ENCODE assay signal across 5 mouse cellular contexts in the genomic region with DNA sequence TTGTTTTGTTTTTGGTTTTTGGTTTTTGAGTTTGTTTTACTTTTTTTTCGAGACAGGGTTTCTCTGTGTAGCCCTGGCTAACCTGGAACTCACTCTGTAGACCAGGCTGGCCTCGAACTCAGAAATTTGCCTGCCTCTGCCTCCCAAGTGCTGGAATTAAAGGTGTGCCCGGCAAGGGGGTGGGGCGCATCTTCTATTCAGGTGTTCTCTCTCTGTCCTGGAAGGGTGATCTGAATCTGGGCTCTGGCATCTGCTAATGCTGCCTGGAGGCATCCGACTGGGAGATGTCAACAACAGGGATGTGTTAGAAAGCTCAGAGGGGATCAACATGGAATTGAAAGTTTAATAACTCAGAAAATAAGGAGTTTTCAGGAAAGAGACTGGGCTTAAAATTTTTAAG. TPM values are rescaled to one million over a fixed set of nuclear protein-coding genes. Genes with fewer than 3 reads are reported as not detected.
A peak's percentile ranks its signal among the peaks of the same experiment; 100 is the strongest.
DNase-seq lines count a peak whose midpoint lies in the region; ATAC-seq and TF ChIP-seq lines count a peak whose summit lies in the region.
"Not testable (repeated sequence)": the region's sequence is repeated elsewhere in the genome, so short reads cannot be mapped to it uniquely, and the experiment has no call there.

No protein-coding gene starts in this region.

- ATAC-seq in embryonic facial prominence, embryonic 13.5 days (ENCODE audit: insufficient number of reproducible peaks, insufficient read depth, low FRiP score, low TSS enrichment, low read depth): not testable (repeated sequence)

- peak; percentile 79 for DNase-seq in ES-CJ7 (ENCODE audit: low read depth, low spot score)
- peak; percentile 82 for DNase-seq in R1 (ENCODE audit: low read depth, low spot score)
- not testable (repeated sequence) for DNase-seq in layer of hippocampus, adult 2 months (ENCODE audit: low spot score in 2 of 2)

- not testable (repeated sequence) for H3K4me2 ChIP-seq in embryonic facial prominence, embryonic 13.5 days

- 86% methylated on average over 5 of the region's 5 CpGs for WGBS in embryonic facial prominence, embryonic 13.5 days

- not testable (repeated sequence) for H3K27me3 ChIP-seq in E14TG2a.4 (ENCODE audit: insufficient read depth, low read length); embryonic facial prominence, embryonic 13.5 days

- peak overlapping the region; percentile 48 for H3K27ac ChIP-seq in embryonic facial prominence, embryonic 13.5 days
- H3K27ac ChIP-seq in layer of hippocampus, adult 2 months: peak overlapping the region; percentile 36

- H3K4me3 ChIP-seq in E14TG2a.4 (replicated peaks; ENCODE audit: low read length): peak overlapping the region; percentile 66
- H3K4me3 ChIP-seq in embryonic facial prominence, embryonic 13.5 days; layer of hippocampus, adult 2 months: not testable (repeated sequence)

- H3K36me3 ChIP-seq in E14TG2a.4 (ENCODE audit: insufficient read depth, low read length); embryonic facial prominence, embryonic 13.5 days: not testable (repeated sequence)

- H3K9ac ChIP-seq in embryonic facial prominence, embryonic 13.5 days: not testable (repeated sequence)

- not testable (repeated sequence) for TF ChIP-seq CTCF in E14TG2a.4 (conservative IDR thresholded peaks at IDR 0.05; ENCODE audit: low read length); layer of hippocampus, adult 2 months (conservative IDR thresholded peaks at IDR 0.05)

- H3K4me1 ChIP-seq in E14TG2a.4 (replicated peaks; ENCODE audit: low read depth, low read length): peaks cover 87% of the 10 kb centered on the region
- peaks cover 79% of the 10 kb centered on the region for H3K4me1 ChIP-seq in embryonic facial prominence, embryonic 13.5 days

- not testable (repeated sequence) for H3K9me3 ChIP-seq in E14TG2a.4 (ENCODE audit: low read length); embryonic facial prominence, embryonic 13.5 days

RNA-seq across cellular contexts. Expression of gene Igsf3, which starts 36.1 kb away (rescaled TPM):
- 95.5 and 104 TPM in 2 replicates for polyA plus RNA-seq in embryonic facial prominence, embryonic 13.5 days (2015; fragmentation: Nextera tagmentation; extraction: Ambion mirVana)
- 10 to 100 TPM; 19.4 to 20.6 TPM for total RNA-seq in layer of hippocampus, adult 2 months (2021)
